Mouse (Mus musculus): ENCODE data around the gene Pom121l2.

Pom121l2 gene

DNA sequence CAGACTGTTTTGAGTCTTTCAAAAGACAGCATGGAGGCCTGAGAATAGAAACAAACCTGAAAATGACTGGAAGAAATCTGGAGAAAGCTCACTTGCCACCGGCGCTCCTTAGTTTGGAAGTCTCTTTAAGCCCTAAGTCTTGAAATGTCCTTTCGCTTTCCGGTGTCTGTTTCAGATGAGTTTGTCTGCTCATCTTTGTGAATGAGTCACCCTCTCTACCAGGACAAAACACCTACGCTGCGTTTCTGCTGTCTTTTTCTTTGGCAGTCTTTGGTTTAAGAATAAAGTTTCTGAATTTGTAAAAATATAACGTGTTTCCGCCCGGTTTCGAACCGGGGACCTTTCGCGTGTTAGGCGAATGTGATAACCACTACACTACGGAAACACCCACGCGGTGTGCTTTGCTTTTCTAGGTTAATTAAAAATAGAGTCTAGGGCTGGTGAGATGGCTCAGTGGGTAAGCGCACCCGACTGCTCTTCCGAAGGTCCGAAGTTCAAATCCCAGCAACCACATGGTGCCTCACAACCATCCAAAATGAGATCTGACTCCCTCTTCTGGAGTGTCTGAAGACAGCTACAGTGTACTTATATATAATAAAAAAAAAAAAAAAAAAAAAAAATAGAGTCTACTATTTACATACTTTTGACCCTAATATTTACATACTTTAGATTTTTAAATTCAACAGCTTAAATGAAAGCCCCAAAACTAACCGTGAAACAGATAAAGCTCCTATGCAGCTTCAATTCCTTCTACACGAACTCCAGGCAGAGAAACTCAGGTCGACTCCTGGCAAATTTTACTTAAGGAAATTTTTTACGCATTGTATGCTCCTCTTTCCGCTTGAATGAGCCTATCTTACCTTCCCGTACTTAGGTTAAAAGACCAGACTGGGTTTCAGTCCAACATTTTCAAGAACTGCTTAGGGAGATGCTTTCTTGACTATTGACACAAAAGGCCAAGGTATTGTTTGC lies 34.8 kb downstream of the Pom121l2 start:
- in situ Hi-C loops (cut with MboI, MseI), result no loop called here

- in situ Hi-C loops (cut with MboI, MseI), result loop anchor here (5.0 to 10.0 kb wide), 3 partner anchors 168 to 845 kb away; partner anchors contain the start of gene Trim27
Measured at GRCm38 (mm10) chr13:22019934-22020835, 39.2 kb downstream of the Pom121l2 start.

GRCm38 (mm10) chr13:22020901-22021339 lies 39.9 kb downstream of the Pom121l2 start:
- in situ Hi-C loops (cut with MboI, MseI), result loop anchor here (5.0 to 10.0 kb wide), 3 partner anchors 169 to 846 kb away; partner anchors contain the start of gene Trim27

- in situ Hi-C loops (cut with MboI, MseI), result loop anchor here (5.0 to 10.0 kb wide), 3 partner anchors 169 to 847 kb away; partner anchors contain the start of gene Trim27
Measured at GRCm38 (mm10) chr13:22021581-22021980, 40.6 kb downstream of the Pom121l2 start.

GRCm38 (mm10) chr13:22022241-22022640 lies 41.2 kb downstream of the Pom121l2 start:
- in situ Hi-C loops (cut with MboI, MseI), result loop anchor here (5.0 to 10.0 kb wide), 3 partner anchors 170 to 847 kb away; partner anchors contain the start of gene Trim27

- in situ Hi-C loops (cut with MboI, MseI), result loop anchor here (5.0 to 10.0 kb wide), 4 partner anchors 49 to 1421 kb away; partner anchors contain the start of gene Trim27
Measured at GRCm38 (mm10) chr13:22026058-22027031, 45.4 kb downstream of the Pom121l2 start.

GRCm38 (mm10) chr13:22028673-22029460 lies 47.9 kb downstream of the Pom121l2 start:
- in situ Hi-C loops (cut with MboI, MseI), result loop anchor here (5.0 to 10.0 kb wide), 4 partner anchors 52 to 1418 kb away; partner anchors contain the start of gene Trim27

DNA sequence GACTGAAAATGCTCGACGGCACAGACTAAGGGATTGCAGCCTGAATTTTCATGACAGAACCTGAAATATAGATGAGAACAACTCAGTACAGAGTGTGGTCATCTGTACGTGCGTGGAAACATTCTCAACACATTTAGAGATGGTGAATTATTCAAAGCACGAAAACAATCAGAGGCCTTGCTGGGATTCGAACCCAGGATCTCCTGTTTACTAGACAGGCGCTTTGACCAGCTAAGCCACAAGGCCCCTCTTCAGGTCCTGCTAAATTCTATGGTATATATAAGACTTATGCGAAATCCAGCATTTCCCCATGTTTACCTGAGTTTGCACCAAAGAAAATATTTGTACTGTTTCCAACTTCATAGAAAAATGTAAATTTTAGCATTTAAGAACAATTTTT lies 48.9 kb downstream of the Pom121l2 start:
- in situ Hi-C loops (cut with MboI, MseI), result loop anchor here (5.0 to 10.0 kb wide), 5 partner anchors 53 to 1417 kb away; partner anchors contain the start of gene Trim27

DNA sequence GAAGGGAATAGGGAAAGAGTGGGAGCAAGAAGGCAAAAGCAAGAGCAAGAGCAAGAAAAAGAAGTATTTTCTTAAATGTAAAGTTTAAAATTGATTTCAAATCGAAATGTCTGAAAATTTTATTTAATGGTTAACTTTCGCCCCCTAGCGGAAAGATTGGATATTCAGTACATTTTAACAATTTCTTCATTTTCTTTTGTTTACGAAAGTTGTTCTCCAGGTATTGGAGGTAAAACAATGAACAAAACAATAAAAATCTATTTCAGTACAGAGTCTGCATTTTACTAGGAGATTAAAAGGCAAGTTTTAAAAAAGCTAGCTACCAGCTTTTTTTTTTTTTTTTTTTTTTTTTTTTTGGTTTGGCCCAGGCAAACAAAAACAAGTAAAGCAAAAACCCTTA lies 49.5 kb downstream of the Pom121l2 start:
- in situ Hi-C loops (cut with MboI, MseI), result loop anchor here (5.0 kb wide), 1 partner anchor 103 kb away; no protein-coding TSS in a partner anchor

DNA sequence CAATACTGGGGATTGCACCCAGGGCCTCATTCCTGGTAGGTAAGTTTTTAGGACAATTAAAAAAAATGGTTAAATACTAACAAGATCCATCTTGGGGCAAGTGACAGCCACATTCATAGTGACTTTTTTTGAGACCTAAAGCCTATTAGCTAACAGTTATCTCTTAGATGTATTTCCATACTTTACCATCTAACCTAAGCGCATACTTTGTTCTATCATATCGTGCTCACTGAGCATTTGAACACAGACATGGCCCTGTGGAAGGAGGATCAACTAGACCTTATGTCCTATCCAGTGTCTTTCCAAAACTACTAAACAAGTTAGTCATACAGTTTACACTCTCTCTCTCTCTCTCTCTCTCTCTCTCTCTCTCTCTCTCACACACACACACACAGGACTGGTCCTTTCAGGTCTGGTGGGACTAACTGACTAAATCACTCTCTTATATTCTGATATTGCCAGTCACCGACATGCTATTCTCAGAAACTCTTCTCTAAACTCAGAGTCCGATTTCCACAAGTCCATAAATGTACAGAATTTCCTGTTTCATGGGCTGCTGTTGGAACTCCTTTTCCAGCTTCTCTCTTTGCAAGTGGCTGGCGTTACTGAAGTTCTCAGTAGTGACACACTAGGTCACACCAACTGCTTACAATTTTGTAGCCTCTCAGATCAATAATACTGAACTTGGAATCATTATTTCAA lies 52.9 kb downstream of the Pom121l2 start:
- in situ Hi-C loops (cut with MboI, MseI), result loop anchor here (5.0 kb wide), 1 partner anchor 107 kb away; no protein-coding TSS in a partner anchor

GRCm38 (mm10) chr13:22034443-22035266 lies 53.7 kb downstream of the Pom121l2 start:
- in situ Hi-C loops (cut with MboI, MseI), result loop anchor here (5.0 kb wide), 2 partner anchors 107 to 317 kb away; partner anchors contain the start of genes Hist1h2ai, Hist1h2bl and Hist1h3h

DNA sequence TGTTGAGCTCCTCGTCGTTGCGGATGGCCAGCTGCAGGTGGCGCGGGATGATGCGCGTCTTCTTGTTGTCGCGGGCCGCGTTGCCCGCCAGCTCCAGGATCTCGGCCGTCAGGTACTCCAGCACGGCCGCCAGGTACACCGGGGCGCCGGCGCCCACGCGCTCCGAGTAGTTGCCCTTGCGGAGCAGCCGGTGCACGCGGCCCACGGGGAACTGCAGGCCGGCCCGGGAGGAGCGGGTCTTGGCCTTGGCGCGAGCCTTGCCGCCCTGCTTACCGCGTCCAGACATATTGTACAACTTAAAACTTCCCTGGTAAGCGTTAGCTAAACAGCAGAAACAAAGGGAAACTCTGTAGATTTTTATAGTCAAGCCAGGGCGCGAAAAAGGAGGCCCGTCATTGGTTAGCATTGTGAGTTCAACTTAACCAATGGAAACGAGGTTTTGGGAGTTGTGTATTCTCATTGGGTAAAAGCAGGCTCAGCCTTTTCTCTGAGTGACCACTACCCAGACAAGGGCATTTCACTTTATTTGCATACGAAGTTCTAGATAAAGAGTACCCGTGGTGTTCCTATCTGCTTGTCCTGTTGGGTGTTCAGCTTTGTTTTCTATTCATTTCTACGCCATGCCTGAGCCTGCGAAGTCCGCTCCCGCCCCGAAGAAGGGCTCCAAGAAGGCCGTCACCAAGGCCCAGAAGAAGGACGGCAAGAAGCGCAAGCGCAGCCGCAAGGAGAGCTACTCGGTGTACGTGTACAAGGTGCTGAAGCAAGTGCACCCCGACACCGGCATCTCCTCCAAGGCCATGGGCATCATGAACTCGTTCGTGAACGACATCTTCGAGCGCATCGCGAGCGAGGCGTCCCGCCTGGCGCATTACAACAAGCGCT lies 54.5 kb downstream of the Pom121l2 start, which contains the start of the genes Hist1h2ah and Hist1h2bk:
TSS of gene Hist1h2ah (minus strand) at position 302 of the 882 bp plus-strand sequence.
TSS of gene Hist1h2bk (plus strand) at position 604 of the 882 bp plus-strand sequence.
- in situ Hi-C loops (cut with MboI, MseI), result loop anchor here (5.0 kb wide), 1 partner anchor 318 kb away; the partner anchor contains the start of genes Hist1h2ai, Hist1h2bl and Hist1h3h

DNA sequence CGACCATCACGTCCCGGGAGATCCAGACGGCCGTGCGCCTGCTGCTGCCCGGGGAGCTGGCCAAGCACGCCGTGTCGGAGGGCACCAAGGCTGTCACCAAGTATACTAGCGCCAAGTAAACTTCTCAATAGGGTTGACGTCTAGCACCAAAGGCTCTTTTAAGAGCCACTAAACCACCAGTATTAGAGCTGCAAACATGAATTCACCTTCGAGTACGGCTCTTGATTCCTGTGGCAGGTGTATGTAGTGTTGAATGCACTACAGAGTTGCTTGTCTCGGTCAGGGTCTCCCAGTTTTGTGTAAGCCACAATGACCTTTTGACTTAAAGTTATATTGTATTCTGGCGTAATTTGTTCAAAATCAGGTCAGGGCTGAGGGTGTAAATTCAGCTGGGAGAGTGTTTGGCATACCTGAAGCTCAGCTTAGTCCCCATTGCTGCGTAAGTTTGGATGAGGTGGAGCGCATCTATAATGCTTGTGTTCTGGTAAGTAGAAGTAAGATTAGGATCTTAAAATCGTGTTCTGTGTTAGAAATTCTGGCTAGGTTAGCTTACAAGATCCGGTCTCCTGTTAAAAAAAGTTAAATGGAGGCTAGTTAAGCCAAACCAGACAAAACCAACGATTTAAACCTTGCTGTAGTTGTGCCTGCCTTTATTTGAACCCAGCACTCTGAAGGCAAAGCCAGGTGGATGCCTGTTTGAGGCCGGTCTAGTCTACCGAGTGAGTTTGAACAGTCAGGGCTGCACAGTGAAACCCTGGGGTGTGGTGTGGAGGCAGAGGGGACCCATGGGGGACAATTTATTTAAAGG lies 55.4 kb downstream of the Pom121l2 start:
- in situ Hi-C loops (cut with MboI, MseI), result loop anchor here (5.0 kb wide), 1 partner anchor 319 kb away; the partner anchor contains the start of genes Hist1h2ai, Hist1h2bl and Hist1h3h

- in situ Hi-C loops (cut with MboI, MseI), result loop anchor here (5.0 kb wide), 1 partner anchor 320 kb away; the partner anchor contains the start of genes Hist1h2ai, Hist1h2bl and Hist1h3h
Measured at GRCm38 (mm10) chr13:22036986-22037385, 56.0 kb downstream of the Pom121l2 start.

GRCm38 (mm10) chr13:22037415-22037814 lies 56.4 kb downstream of the Pom121l2 start:
- in situ Hi-C loops (cut with MboI, MseI), result loop anchor here (5.0 kb wide), 1 partner anchor 320 kb away; the partner anchor contains the start of genes Hist1h2ai, Hist1h2bl and Hist1h3h
